Mouse (Mus musculus): ENCODE measurements around the gene Cidec. TPM values are rescaled to one million over a fixed set of nuclear protein-coding genes. Genes with fewer than 3 reads are reported as not detected.

Cidec gene
- total RNA-seq, 2 experiments from 2014 or later, result not detected

- no peak for TF ChIP-seq CTCF (IDR thresholded peaks at IDR 0.05)
- H3K4me3 ChIP-seq, result peak overlapping the region; percentile 93
- intact Hi-C loops (cut with DNase I), result loop anchor here (5.0 kb wide), 2 partner anchors 142 to 332 kb away; partner anchors contain the start of genes Mtmr14 and Thumpd3
- H3K27ac ChIP-seq, result no peak overlapping the region
- DNase-seq (ENCODE audit: extremely low spot score in 1 of 2, low spot score in 2 of 2), result no peak
Measured at GRCm38 (mm10) chr6:113379246-113379645, 56.3 kb downstream of the Cidec start.

- intact Hi-C loops (cut with DNase I), result loop anchor here (2.0 to 5.0 kb wide), 3 partner anchors 33 to 330 kb away; partner anchors contain the start of genes Mtmr14 and Thumpd3
- DNase-seq (ENCODE audit: extremely low spot score in 1 of 2, low spot score in 2 of 2), result peak; percentile 88 to 89
- H3K27ac ChIP-seq, result peak within 1 kb of the TSS; percentile 100
- no peak; the same call in 1 of the 2 replicates for TF ChIP-seq CTCF (IDR thresholded peaks at IDR 0.05)
- H3K4me3 ChIP-seq, result peak within 1 kb of the TSS; percentile 93
Measured at GRCm38 (mm10) chr6:113377496-113378385, 57.8 kb downstream of the Cidec start, which contains the start of the genes Tada3 and Arpc4. Gene Tada3, minus strand, starts transcription at chr6:113377883. Gene Arpc4, plus strand, starts transcription at chr6:113378115.

GRCm38 (mm10) chr6:113377172-113377495, 58.4 kb downstream of the Cidec start:
- H3K4me3 ChIP-seq, result peak overlapping the region; percentile 93
- no peak for TF ChIP-seq CTCF (IDR thresholded peaks at IDR 0.05)
- no peak for DNase-seq (ENCODE audit: extremely low spot score in 1 of 2, low spot score in 2 of 2)
- intact Hi-C loops (cut with DNase I), result loop anchor here (2.0 to 5.0 kb wide), 3 partner anchors 32 to 330 kb away; partner anchors contain the start of genes Mtmr14 and Thumpd3
- H3K27ac ChIP-seq, result peak overlapping the region; percentile 100

Small RNA genes lying within 50 kb of the gene (microRNA-seq; reads per million reads assigned to microRNA genes)
- 0 reads per million in 2 experiments for gene Gm24387

Other genes with a start within 250 kb of the Cidec start
- 10 to 100 TPM; 81.1 to 83.1 TPM for gene Lhfpl4, start 240.4 kb downstream of the Cidec start, total RNA-seq (2021)
- gene Mtmr14, start 197.9 kb downstream of the Cidec start, total RNA-seq (2021), result 10 to 100 TPM; 14.6 to 15.3 TPM
- 10 to 100 TPM; 75.7 to 80.5 TPM for gene Cpne9, start 153.5 kb downstream of the Cidec start, total RNA-seq (2021)
- 10 to 100 TPM; 31.0 to 32.9 TPM for gene Brpf1, start 128.6 kb downstream of the Cidec start, total RNA-seq (2021)
- gene Ogg1, start 108.8 kb downstream of the Cidec start, total RNA-seq (2021), result 1 to 10 TPM; 6.1 to 7.6 TPM
- 100 to 1,000 TPM; 115 to 121 TPM for gene Camk1, start 91.8 kb downstream of the Cidec start, total RNA-seq (2021)
- 10 to 100 TPM; 47.0 to 49.6 TPM for gene Tada3, start 57.9 kb downstream of the Cidec start, total RNA-seq (2021)
- gene Arpc4, start 57.6 kb downstream of the Cidec start, total RNA-seq (2021), result 100 to 1,000 TPM; 251 to 255 TPM
- gene Ttll3, start 46.5 kb downstream of the Cidec start, total RNA-seq (2021), result 10 to 100 TPM; 12.2 to 17.8 TPM
- gene Rpusd3, start 16.4 kb downstream of the Cidec start, total RNA-seq (2021), result 10 to 100 TPM; 18.1 to 18.6 TPM
- gene Jagn1, start 6.8 kb upstream of the Cidec start, total RNA-seq (2021), result 10 to 100 TPM; 35.7 to 36.8 TPM
- under 1 TPM; 0.49 to 0.50 TPM for gene Il17re, start 22.7 kb upstream of the Cidec start, total RNA-seq (2021)
- 1 to 10 TPM; 4.4 to 5.1 TPM for gene Il17rc, start 35.7 kb upstream of the Cidec start, total RNA-seq (2021)
- gene Creld1, start 47.5 kb upstream of the Cidec start, total RNA-seq (2021), result 100 to 1,000 TPM; 116 to 117 TPM
- gene Prrt3, start 66.2 kb upstream of the Cidec start, total RNA-seq (2021), result 10 to 100 TPM; 54.9 to 61.1 TPM
- gene Emc3, start 95.9 kb upstream of the Cidec start, total RNA-seq (2021), result 10 to 100 TPM; 76.5 to 77.5 TPM
- 1 to 10 TPM; 2.1 to 2.2 TPM for gene Fancd2, start 95.9 kb upstream of the Cidec start, total RNA-seq (2021)
- gene Fancd2os, start 165.0 kb upstream of the Cidec start, total RNA-seq (2021), result not detected
- 100 to 1,000 TPM; 221 to 228 TPM for gene Brk1, start 169.0 kb upstream of the Cidec start, total RNA-seq (2021)
- 10 to 100 TPM; 41.5 to 43.0 TPM for gene Vhl, start 188.2 kb upstream of the Cidec start, total RNA-seq (2021)
- gene Irak2, start 202.7 kb upstream of the Cidec start, total RNA-seq (2021), result 10 to 100 TPM; 21.6 to 25.6 TPM